Mouse (Mus musculus): ENCODE results near the gene Hoxa2. TPM values are rescaled to one million over a fixed set of nuclear protein-coding genes. Genes with fewer than 3 reads are reported as not detected.

Gene Hoxa2
- polyA plus RNA-seq (2015; fragmentation: Nextera tagmentation; extraction: Ambion mirVana) = 0.19 and 1.6 TPM in 2 replicates

DNA sequence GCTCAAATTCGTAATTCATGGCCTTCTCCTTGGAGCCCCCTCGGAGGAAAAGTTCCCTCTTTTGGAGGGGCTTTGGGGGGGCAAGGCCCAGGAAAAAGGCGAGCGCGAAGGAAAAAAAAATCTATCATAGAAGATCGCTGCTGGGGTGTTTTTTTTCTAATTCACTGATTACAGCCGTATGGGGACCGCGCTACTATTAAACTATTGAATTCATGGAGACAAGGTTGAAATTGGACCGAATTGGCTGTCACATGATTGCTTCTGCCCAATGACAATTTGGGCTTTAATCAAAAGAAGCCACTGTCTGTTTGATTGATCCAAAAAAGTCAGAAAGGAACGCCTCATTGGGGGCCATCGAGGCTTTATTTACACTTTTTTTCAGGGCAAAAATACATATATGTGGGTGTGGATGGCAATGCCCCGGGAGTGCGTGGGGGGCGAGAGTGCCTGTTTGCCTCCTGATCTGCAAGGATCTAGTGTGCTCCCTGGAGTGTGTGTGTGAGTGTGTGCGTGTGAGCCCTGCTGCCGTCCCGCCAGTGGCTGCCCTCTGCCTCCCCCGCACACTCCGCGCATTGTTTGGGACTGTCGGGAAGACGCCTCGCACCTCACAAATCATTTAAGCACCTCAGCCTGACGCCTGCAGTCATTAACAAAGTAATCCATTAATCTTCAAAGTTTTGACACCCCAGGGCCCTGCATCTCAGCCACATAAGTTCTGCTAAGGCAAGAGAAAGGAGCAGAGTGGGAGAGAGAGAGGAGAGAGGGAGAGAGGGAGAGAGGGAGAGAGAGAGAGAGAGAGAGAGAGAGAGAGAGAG lies at the start of gene Hoxa2:
TSS of gene Hoxa2 (minus strand) at position 206 of the 815 bp plus-strand sequence.
- H3K27me3 ChIP-seq = peaks cover 97% of the 10 kb centered on the region
- H3K4me2 ChIP-seq = no peak within 1 kb of the TSS
- no peak within 1 kb of the TSS for H3K9ac ChIP-seq
- no peak within 1 kb of the TSS for H3K4me3 ChIP-seq
- under 1% methylated on average over 25 of the region's 25 CpGs for WGBS
- H3K27ac ChIP-seq = no peak within 1 kb of the TSS
- 0 out of 2 replicates have a peak, but pooled peaks cover 2% of the 10 kb centered on the region for H3K4me1 ChIP-seq
- H3K36me3 ChIP-seq = no peaks in the 10 kb centered on the region
- no peak for ATAC-seq (ENCODE audit: insufficient number of reproducible peaks, insufficient read depth, low FRiP score, low TSS enrichment, low read depth)
- no peaks in the 10 kb centered on the region for H3K9me3 ChIP-seq

DNA sequence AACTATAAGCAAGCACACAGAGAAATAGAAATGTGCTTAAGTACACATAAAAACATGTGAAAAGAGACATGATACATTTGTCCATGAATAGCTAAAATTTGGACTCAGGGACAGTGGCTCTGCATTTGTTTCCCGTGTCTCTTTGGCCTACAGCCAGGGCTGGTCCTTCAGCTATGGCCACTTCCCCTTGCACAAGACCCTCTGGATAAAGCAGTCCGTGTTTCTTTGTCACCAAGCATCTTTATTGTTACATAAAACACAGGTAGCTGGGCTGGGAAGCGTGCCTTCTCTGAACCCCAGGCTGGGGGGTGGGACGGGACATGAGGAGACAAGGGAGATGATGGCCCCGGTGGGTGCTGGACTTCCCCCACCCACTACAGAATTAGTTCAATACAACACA lies 49.6 kb upstream of the Hoxa2 start:
- WGBS = 6% methylated on average over 5 of the region's 5 CpGs
- H3K9me3 ChIP-seq = no peaks in the 10 kb centered on the region
- H3K9ac ChIP-seq = no peak overlapping the region
- no peaks in the 10 kb centered on the region for H3K36me3 ChIP-seq
- no peak overlapping the region for H3K27ac ChIP-seq
- H3K27me3 ChIP-seq = peaks cover 100% of the 10 kb centered on the region
- peaks cover 27% of the 10 kb centered on the region for H3K4me1 ChIP-seq
- ATAC-seq (ENCODE audit: insufficient number of reproducible peaks, insufficient read depth, low FRiP score, low TSS enrichment, low read depth) = no peak
- no peak overlapping the region for H3K4me2 ChIP-seq
- H3K4me3 ChIP-seq = no peak overlapping the region

DNA sequence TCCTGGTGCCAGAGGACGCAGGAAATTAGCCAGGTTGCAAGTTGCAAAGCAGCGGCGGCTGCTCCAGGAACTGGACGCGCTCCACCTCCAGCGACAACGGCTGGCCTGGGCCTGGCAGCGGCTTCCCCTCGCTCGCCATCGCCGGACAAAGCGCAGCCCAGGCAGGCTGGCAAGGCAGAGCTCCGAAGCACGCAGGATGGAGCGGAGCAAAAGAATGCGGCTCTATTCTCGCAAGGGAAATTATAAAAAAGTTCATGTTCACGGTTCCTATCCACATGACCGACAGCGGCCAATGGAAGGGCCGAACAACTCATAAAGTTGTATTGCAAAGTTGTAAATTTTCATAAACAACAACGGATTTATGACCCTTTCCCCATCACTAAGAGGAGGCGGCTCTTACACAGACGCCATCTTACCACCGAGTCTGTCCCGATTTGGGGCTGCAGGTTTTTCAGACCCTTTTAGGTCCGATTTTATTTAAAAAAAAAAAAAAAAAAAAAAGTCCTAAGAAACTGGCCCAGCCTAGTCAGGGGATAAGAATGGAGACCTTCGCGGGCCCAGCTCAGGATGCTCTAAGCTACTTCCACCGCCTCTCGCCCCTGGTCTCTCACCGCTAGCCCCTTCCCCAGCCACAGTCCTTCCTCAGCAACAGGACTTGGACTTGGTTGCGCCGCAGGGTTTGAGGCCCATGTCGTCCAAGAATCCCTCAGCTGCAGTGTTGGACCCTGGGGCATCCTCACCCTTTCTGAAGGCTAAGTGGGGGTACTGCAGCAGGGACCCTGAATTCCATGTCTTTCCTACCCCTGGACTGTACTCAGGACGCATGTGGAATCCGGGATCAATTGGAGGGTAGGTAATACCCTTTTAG lies 48.7 kb upstream of the Hoxa2 start, which contains the start of the genes Hoxa3 and Gm28308:
TSS of gene Hoxa3 (minus strand) at position 218 of the 868 bp plus-strand sequence.
TSS of gene Gm28308 (minus strand) at position 221 of the 868 bp plus-strand sequence.
- Histone ChIP-seq H3K9ac (no peak within 1 kb of the TSS), H3K4me3 (0 out of 2 replicates have a peak within 1 kb of the TSS, but pooled peaks have one; percentile 20), H3K9me3 (no peaks in the 10 kb centered on the region), H3K27ac (no peak within 1 kb of the TSS), H3K27me3 (peaks cover 100% of the 10 kb centered on the region), H3K4me1 (peaks cover 27% of the 10 kb centered on the region), H3K4me2 (peak within 1 kb of the TSS; percentile 34), H3K36me3 (no peaks in the 10 kb centered on the region)
- 3% methylated on average over 38 of the region's 38 CpGs for whole genome bisulfite sequencing
- ATAC-seq (ENCODE audit: insufficient number of reproducible peaks, insufficient read depth, low FRiP score, low TSS enrichment, low read depth) = no peak

DNA sequence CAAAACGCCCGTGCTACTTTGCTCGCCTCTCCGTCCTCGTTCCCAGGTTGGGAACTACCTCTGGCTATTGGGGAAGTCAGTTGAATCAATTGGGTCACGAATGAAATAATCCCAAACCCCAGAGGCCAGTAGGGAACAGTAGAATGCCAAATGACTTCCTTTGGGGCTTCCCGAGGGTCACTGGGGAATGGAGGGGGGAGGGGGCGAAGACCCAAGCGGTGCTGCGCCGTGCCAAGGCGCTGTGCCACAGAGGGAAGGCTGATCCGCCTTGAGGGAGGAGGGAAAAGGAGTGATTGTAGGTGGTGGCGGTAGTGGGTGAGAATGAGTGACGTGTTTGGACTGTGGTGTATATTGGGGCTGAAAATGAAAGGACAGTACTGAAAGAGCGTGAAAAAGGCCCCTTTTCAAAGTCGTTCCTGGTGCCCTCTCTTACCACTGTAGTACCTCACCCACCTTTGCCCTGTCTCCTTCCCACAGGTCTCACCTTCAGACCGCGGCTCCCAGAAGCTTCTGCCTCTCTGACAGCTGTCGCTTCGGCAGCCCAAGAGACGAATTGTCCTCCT lies 48.0 kb upstream of the Hoxa2 start:
- H3K9ac ChIP-seq = no peak overlapping the region
- 0 out of 2 replicates have a peak overlapping the region, but pooled peaks have one; percentile 20 for H3K4me3 ChIP-seq
- no peak for ATAC-seq (ENCODE audit: insufficient number of reproducible peaks, insufficient read depth, low FRiP score, low TSS enrichment, low read depth)
- H3K27me3 ChIP-seq = peaks cover 100% of the 10 kb centered on the region
- peaks cover 27% of the 10 kb centered on the region for H3K4me1 ChIP-seq
- H3K9me3 ChIP-seq = no peaks in the 10 kb centered on the region
- H3K27ac ChIP-seq = no peak overlapping the region
- 1% methylated on average over 22 of the region's 22 CpGs for WGBS
- H3K4me2 ChIP-seq = peak overlapping the region; percentile 34
- H3K36me3 ChIP-seq = no peaks in the 10 kb centered on the region

DNA sequence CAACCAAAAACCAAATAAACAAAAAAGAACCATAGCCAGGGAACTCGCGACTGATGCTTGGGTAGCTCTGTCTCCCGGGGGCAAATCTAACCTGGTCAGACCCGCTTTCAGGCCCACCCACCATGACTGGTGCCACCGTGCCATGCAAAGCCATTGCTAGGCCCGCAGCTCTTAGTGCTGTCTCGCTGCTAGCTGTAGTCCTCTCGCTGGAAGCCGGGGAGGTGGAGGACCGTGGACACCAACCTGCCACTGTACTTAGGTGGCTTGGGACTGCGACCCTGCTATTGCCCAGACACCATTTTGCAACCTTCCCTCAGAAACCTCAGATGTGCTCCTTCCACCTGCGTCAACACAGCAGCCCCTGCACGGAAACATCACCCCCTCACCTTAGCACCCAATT lies 47.3 kb upstream of the Hoxa2 start:
- Histone ChIP-seq H3K4me3 (peak overlapping the region; percentile 20; the same call in 1 of the 2 replicates), H3K27me3 (peaks cover 100% of the 10 kb centered on the region), H3K9me3 (no peaks in the 10 kb centered on the region), H3K4me2 (peak overlapping the region; percentile 24; the same call in 1 of the 2 replicates), H3K4me1 (peaks cover 20% of the 10 kb centered on the region), H3K36me3 (no peaks in the 10 kb centered on the region), H3K27ac (no peak overlapping the region), H3K9ac (no peak overlapping the region)
- WGBS = 2% methylated on average over 13 of the region's 13 CpGs
- no peak for ATAC-seq (ENCODE audit: insufficient number of reproducible peaks, insufficient read depth, low FRiP score, low TSS enrichment, low read depth)

DNA sequence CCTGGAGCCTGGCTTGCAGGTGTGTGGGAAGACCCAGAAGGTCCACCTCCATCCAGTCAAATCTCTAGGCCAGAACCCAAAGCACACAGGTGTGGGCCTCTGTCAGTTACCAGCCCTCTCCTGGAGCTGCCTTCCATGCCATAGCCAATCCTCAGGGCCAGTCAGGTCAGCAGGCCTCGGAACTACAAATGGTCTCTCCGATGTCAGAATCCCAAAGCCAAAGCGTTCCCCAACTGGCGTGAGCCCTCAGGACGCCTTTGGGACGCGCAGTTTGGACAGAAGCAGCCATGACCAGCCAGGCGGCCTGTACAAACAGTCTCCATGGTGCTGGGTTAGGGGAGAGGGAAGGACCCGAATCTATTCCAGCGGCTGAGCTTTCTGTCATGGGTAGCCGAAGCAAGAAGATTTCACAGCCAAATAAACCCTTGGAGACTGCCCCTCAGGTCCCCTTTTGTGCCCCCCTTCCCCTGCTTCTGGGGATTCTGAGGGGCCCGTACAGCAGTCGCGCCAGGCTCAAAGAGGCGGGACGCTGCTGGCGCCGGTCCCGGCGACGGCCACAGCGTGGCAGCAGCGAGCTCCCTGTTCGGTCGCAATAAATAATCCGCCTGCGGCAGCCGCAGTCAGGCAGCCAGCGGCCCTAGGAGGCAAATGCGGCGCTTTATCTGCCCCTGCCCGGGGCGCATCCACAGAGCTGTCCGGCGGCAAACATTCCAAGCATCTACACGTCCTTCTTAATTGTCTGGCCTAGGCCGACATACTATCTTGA lies 46.7 kb upstream of the Hoxa2 start:
- Histone ChIP-seq H3K4me2 (peak overlapping the region; percentile 24; the same call in 1 of the 2 replicates), H3K4me1 (peaks cover 17% of the 10 kb centered on the region; the same call in 1 of the 2 replicates), H3K36me3 (no peaks in the 10 kb centered on the region), H3K9me3 (no peaks in the 10 kb centered on the region), H3K9ac (no peak overlapping the region), H3K27me3 (peaks cover 100% of the 10 kb centered on the region), H3K27ac (no peak overlapping the region), H3K4me3 (peak overlapping the region; percentile 20; the same call in 1 of the 2 replicates)
- WGBS = 1% methylated on average over 37 of the region's 37 CpGs
- ATAC-seq (ENCODE audit: insufficient number of reproducible peaks, insufficient read depth, low FRiP score, low TSS enrichment, low read depth) = no peak

DNA sequence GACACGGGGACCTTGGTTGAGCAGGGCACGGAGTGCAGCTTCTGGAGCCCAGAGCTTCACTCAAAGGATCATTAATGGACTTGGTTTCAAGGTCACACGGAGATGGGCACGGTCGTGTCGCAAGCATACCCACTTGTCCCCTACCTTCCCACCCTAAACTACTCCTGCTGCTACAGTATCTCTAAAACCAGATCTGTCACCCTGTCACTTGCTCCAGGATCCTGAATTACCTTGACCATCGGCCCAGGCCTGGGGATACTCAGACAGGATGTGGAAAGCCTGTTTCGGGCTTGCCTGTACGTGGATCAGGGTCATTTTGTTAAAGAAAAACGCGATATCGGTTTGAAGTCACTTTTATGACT lies 45.0 kb upstream of the Hoxa2 start:
- no peak for ATAC-seq (ENCODE audit: insufficient number of reproducible peaks, insufficient read depth, low FRiP score, low TSS enrichment, low read depth)
- H3K9me3 ChIP-seq = no peaks in the 10 kb centered on the region
- no peak overlapping the region for H3K27ac ChIP-seq
- H3K4me2 ChIP-seq = no peak overlapping the region
- H3K9ac ChIP-seq = no peak overlapping the region
- H3K4me1 ChIP-seq = peaks cover 12% of the 10 kb centered on the region; the same call in 1 of the 2 replicates
- WGBS = 4% methylated on average over 12 of the region's 12 CpGs
- peaks cover 100% of the 10 kb centered on the region for H3K27me3 ChIP-seq
- H3K36me3 ChIP-seq = no peaks in the 10 kb centered on the region
- no peak overlapping the region for H3K4me3 ChIP-seq

DNA sequence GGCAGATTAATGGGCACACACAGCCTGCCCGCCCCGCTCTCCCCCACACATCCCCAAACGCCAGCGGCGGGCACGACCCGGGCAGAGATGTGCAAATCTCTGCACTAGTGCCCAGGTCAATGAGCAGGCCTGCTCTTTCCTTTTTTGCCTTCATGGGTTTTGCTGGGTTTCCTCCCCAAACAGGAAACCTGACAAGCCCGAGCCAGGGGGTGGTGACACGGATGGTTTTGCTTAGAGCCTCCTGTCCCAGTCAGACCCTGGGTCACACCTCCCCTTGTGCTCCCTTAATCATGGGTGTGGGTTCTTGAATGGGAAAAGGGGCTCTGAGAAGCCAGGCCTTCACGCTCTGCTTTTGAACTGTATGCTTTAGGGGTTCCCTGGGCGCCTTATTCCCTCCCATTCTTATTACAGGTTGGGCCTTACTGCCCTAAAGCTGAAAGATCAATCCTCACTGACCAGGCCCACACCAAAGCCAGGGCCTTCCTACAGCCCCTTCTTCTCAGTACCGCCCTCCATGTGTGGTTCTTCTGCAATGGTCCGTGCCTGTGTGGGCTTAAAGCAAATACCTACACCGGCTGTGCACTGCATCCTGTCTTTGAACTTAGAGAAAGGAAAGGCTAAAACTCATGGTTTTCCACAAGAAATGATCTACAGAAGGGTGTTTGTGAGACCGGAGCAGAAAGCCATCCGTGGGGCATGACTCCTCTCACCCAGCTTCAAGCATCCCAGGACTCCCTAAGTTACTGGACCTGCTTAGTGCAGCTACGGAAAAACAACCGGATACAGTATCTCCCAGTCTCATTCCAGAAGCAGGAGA lies 44.4 kb upstream of the Hoxa2 start:
- Histone ChIP-seq H3K9me3 (no peaks in the 10 kb centered on the region), H3K27me3 (peaks cover 100% of the 10 kb centered on the region), H3K4me3 (no peak overlapping the region), H3K9ac (no peak overlapping the region), H3K27ac (no peak overlapping the region), H3K4me2 (peak overlapping the region; percentile 16; the same call in 1 of the 2 replicates), H3K4me1 (peaks cover 18% of the 10 kb centered on the region), H3K36me3 (no peaks in the 10 kb centered on the region)
- ATAC-seq (ENCODE audit: insufficient number of reproducible peaks, insufficient read depth, low FRiP score, low TSS enrichment, low read depth) = no peak
- 4% methylated on average over 18 of the region's 18 CpGs for WGBS

DNA sequence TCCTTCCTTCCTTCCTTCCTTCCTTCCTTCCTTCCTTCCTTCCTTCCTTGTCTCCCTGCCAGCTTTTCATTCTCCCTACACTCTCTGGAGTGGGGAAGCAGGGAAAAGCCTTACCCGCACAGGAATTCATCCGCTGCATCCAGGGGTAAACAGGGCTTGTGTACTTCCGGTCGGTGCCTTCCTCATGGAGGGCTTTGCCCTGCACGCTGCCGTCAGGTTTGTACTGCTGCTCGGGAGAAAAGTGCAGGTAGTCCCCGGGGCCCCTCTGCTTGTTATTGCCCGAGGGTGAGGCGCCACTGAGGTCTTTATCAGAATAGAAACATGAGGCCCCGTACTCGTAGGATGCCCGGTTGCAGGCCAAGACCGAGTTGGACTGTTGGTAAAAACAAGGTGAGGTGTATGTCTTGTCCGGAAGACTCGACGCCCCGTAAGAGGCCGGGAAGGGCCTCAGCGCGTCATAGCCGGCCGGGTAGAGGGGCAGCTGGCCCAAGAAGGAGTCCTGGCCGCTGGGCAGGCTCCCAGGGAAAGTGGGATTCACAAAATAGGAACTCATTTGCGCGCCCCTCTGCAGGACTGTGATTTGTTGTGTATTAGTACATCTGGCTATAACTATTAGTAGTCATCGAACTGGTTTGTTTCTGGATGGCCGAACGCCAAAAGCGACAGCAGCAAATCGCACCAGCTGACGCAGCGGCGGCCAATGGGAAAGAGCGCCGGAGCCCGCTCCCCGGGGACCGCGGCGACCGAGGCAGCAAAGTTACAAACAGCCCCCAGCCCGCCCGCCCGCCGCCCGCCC lies 43.6 kb upstream of the Hoxa2 start, which contains the start of gene Hoxa6:
TSS of gene Hoxa6 (minus strand) at position 651 of the 796 bp plus-strand sequence.
- 1% methylated on average over 47 of the region's 47 CpGs for WGBS
- no peaks in the 10 kb centered on the region for H3K9me3 ChIP-seq
- H3K4me3 ChIP-seq = no peak within 1 kb of the TSS; the same call in 1 of the 2 replicates
- H3K36me3 ChIP-seq = no peaks in the 10 kb centered on the region
- H3K4me2 ChIP-seq = peak within 1 kb of the TSS; percentile 16; the same call in 1 of the 2 replicates
- no peak for ATAC-seq (ENCODE audit: insufficient number of reproducible peaks, insufficient read depth, low FRiP score, low TSS enrichment, low read depth)
- H3K4me1 ChIP-seq = peaks cover 24% of the 10 kb centered on the region
- H3K27ac ChIP-seq = no peak within 1 kb of the TSS
- peaks cover 100% of the 10 kb centered on the region for H3K27me3 ChIP-seq
- no peak within 1 kb of the TSS for H3K9ac ChIP-seq

DNA sequence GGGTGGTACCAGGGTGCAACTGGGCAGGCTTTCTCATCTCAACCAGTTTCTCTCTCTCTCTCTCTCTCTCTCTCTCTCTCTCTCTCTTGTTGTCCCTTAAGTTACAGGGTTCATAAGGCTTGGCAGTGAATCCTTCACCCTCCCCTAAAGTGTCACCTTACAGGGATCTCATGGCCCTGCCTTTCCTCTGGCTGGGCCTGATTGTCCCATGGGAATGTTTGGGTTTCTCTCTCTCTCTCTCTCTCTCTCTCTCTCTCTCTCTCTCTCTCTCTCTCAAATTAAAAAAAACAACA lies 43.0 kb upstream of the Hoxa2 start:
- Histone ChIP-seq H3K36me3 (no peaks in the 10 kb centered on the region), H3K27ac (no peak overlapping the region), H3K27me3 (peaks cover 100% of the 10 kb centered on the region), H3K4me2 (no peak overlapping the region), H3K9ac (no peak overlapping the region), H3K9me3 (no peaks in the 10 kb centered on the region), H3K4me1 (peaks cover 20% of the 10 kb centered on the region), H3K4me3 (no peak overlapping the region)
- no peak for ATAC-seq (ENCODE audit: insufficient number of reproducible peaks, insufficient read depth, low FRiP score, low TSS enrichment, low read depth)
